Mouse (Mus musculus): ENCODE results near the gene Chst4.

The Chst4 gene

DNA sequence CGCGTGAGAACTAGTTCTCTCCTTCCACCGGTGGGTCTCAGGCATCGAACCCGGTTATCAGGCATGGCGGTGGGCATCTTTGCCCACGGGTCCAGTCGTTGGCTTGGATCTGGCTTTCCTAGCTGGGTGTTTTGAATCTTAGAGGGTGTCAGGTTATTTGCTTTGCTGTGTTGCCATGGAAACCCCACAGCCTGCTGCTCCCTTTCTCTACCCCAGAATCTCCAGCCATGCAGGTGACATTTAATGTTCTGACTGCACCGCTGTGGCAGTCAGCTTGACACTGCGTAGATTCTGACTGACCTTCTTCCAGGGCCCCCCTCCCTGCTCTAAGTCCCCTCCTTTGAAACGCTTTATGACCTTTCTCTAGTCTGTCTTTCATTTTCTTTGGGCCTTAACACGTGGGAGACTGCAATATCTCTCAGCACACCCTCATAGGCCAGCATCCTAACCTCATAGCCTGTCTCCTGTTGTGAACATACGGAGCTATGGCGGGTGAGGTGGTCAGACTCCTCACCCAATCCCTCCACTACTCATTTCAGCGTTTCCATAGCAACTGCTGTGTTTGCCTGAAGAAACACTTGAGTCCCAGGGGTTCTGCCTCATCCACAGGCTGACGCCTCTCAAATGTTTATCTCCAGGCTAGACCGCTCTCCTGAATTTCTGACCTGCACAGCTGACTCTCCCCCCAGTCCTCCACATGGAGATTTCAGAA lies 33.1 kb downstream of the Chst4 start:
- no peak for DNase-seq (ENCODE audit: low spot score)

DNA sequence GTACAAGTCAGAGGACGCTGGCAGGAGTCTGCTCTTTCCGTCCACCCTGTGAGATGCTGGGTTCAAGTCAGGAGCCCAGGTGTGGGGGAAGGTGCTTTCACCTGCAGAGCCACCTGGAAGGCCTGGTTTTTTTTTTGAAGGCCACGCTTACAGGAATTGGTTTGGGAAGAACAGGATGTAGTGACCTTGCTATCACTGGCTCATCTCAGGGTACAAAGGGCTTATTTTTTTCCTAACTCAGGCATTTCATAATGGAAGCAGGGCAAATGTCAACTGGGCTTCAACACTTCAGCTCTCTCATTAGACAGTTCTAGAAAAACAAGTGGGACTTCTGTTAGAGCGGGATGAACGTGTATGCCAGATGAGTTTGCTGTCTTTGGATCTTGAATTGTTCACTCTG lies 35.2 kb downstream of the Chst4 start:
- no peak for DNase-seq (ENCODE audit: low spot score)

DNA sequence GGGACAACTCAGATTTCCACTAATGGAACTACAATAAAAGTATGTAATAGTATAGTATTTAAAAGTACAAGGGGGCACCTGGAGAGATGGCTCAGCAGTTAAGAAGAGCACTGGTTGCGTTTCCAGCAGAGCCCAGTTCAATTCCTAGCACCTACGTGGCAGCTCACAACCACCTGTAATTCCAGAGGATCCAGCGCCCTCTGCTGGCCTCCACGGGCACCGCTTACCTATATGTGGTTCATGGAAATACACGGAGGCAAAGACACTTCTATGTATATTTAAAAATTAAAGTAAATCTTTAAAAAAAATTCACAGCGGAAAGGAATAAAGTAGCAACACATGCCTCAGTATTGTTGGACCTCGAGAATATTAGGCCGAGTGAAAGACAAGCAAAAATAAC lies 36.6 kb downstream of the Chst4 start:
- no peak for DNase-seq (ENCODE audit: low spot score)

DNA sequence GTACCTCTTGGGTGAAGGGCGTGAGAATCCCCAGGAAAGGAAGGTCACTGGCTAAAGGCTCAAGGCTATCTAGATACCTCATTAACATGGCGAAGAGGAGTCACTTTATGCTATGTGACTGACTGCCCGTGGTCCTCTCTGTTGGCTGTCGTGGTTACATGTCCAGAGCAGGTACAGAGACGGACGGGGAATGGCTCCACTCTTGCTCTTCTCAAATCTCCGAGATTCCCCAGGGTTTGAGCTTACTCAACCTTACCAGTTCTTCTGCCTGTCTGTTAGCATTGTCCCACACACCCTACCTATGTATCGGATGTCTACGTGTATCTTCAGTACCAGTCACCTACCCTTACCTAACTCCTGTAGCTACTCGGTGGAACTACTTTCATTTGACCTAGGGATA lies 39.6 kb downstream of the Chst4 start:
- DNase-seq (ENCODE audit: low spot score), result no peak

DNA sequence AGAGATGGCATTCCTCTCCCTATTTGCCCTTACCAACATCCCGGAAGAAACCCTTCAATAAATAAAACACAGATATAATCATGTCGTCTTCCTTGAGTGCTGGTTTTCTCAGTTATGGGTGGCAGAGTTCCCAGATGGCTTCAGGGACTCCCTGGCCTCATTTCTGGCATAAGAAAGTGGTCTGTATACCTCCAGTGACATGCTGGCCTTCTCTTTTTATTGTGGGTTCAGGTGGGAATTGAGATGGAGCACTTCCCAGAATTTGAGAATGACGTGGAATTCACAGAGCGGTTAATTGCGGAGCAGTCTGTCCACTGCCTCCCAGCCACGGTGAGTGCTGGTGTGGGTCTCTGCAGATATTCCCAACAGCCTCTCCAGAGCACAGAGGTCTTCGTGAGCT lies 41.5 kb downstream of the Chst4 start:
- no peak for DNase-seq (ENCODE audit: low spot score)

DNA sequence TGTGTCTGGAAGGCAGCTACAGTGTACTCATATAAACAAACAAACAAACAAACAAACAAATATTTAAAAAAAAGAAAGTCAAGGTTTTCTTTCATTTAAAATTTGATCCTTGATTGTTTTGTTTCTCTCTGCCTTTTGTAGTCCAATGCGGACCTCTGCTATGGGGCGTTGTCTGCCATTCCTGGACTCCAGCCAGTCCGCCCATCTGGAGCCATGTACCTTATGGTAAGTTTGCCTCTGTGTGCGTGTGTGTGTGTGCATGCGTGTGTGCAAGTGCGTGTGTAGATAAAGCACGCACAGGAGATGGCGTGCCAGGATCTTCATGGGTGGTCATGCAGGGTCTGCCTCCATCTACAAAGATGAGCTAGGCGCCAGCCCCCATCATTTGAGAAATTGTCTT lies 42.2 kb downstream of the Chst4 start:
- DNase-seq (ENCODE audit: low spot score), result no peak

DNA sequence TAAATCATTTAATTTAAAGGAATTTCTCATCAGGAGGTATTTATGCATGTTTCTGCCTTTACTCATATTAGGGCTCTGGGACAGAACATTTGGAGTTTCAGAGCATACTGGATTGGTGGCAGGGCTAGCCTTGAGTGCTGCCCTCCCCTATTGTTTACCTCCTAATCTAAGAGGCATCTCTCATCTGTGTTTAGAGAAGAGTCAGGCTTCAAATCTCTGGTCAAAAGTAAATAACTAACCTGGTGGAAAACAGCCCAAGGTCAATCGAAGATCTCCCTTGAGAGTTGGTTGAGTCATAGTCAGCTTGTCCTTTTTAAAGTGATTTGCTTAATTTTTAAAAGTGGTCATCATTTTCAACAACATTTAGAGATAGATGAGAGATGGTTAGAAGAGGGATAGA lies 46.6 kb downstream of the Chst4 start:
- DNase-seq (ENCODE audit: low spot score), result no peak

DNA sequence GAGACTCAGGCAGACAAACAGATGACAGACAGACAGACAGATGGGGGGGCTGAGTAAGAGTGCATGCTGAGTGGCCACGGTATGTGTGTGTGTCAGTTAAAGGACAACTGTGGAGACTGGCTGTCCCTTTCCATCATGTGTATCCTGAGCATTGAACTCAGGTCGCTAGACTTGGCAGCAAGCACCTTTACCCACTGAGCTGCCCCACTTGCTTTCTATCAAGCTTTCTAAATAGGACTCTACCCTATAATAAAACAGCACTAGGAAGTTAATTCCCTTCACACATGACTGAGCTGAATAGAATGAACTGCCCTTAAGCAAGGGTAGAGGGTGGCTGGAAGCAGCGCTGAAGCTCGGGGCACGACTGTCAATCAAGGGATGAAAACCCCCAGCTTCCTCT lies 47.4 kb downstream of the Chst4 start:
- no peak for DNase-seq (ENCODE audit: low spot score)

DNA sequence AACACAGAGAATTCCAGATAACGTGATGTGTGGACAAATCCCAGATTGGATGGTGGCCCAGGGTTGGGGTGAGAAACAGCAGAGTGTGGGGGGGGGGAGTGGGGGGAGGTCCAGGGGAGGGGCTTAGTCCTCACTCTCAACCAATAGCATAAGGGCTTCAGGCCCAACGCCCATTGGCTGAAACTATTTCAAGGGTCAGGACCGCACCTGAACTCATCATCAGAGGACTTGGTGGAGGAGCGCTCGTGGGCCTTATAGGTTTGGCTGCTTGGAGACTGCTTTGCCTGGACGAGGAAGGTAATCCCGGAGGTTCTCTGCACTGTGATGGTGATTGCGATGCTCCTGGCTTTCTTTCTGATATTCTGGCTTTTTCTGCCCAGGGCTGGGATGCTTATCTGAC lies 49.3 kb downstream of the Chst4 start, which contains the start of gene Tat:
TSS of gene Tat (plus strand) at position 214 of the 400 bp plus-strand sequence.
- no peak for DNase-seq (ENCODE audit: low spot score)

DNA sequence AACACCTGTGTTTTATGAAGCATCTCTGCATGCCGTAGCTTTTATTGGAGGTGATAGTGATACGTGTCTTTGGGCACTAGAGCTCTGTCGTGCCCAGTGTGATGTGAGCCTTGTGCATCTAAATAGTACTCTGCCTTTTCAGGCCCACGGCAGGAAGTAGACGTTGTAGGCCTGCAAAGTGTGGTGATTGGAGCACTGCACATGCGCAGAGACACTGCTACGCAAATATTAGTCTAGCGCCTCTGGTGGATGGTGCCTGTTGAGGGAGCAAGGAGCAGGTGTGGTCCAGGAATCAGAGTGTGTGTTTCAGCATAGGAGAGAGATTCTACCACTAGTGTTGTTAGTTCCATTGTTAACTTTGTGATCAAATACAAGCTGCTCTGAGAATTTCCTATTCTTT lies 50.4 kb downstream of the Chst4 start:
- no peak for DNase-seq (ENCODE audit: low spot score)

DNA sequence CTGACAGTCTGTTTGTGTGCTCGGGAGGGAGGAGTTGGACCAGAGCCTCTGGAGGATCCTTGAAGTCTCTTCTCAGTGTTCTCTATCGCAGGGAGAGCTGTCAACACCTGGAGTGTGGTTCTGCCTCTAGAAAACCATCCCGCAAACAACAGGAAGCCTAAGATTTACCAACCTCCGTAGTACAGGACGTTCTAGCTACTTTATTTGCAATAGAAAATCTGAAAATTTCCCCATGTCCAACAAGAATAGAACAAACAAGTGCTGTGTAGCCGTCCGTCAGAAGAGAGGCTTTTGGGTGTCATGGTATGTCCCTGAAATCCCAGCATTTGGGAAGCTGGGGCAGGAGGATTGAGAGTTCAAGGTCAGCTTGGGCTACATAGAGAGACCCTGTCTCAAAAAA lies 51.8 kb downstream of the Chst4 start:
- no peak for DNase-seq (ENCODE audit: low spot score)

DNA sequence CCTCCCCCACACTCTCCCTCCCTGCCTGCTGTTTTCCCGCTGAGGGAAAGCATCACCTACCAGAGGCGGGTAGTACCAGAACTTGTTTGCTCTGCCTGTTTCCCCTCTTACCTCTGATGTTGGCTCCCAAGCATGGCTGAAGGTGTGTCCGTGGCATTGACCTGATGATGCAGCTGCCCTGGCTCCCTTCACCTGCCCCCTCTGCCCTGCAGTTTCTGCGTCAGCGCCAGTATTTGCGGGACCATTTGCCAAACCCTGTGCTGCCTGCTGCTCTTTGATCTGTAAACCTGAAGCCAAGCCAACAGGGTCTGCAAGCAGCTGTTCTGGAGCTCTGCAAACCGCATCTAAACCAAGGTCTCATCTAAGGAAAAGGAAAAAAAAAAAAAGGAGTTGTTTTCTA lies 53.2 kb downstream of the Chst4 start:
- DNase-seq (ENCODE audit: low spot score), result no peak

DNA sequence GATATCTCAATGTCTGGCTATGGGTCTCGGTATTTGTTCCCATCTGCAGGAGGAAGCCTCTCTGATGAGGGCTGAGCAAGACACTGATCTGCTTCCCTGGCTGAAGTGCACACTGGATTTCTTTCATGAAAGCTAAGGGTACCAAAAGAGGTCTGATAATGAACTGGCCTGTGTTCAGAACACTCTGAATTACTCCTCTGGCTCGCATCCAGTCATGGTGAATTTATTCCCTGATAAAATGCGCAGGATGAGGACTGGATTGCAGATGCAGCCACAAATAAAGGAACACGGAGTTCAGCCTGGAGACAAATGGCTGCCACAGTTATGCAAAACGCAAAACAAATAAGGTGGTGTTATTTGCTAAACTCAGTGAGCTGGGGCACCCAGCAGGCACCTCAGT lies 55.6 kb downstream of the Chst4 start:
- no peak for DNase-seq (ENCODE audit: low spot score)

DNA sequence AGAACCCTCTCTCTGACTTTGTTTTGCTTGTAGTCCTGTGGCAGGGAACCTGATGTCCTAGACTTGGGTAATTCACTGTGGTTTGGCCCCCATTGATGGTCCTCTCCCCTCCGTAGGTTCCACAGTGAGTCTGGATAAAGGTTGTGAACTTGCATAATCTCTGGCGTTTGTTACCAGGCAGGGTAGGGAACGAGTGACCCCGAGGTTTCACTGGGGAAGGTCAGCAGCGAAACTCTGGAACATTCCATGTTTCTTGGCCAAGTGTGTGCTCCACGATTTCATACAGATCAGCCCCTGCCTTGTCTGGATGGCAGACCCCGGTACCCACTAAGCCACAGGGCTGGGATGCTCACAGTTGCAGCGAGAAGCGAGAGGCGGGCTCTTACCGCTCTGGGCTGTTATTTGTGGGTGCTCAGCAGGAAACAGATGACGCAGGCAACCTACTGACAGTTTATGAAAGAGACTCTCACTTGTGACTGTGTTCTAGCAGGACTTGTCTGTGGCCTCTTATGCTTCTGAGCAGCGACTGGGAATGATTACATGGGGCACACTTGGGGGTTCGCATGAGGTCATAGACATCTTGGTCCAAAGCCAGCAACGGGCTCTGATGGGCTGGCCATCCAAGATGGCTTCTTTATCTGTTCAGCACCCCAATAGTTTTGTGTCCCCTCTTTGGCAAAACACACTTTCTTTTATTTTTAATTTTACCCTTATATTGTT lies 57.0 kb downstream of the Chst4 start:
- no peak for DNase-seq (ENCODE audit: low spot score)

DNA sequence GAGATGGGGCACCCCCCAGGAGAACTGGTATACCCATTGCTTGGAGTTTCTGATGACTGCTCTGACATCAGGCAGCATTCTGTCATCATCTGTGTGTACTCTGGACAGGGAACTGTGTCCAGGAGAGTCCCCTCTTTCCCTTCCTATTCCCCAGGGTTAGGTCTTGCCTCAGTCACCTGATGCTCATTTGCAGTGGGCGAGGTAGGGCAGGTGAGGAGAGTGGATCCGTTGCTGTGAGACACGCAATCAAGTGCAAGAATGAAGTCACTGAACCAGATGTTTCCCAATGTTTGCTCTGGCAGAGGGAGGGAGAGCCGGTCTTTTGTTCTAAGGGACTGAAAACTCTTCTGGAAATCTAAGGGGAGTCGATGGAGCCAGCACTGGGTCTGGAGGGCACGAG lies 60.2 kb downstream of the Chst4 start:
- no peak for DNase-seq (ENCODE audit: low spot score)

Data from urinary bladder, postnatal 10 days (tissue).